ENCODE assay signal across 8 mouse cellular contexts in the genomic region with DNA sequence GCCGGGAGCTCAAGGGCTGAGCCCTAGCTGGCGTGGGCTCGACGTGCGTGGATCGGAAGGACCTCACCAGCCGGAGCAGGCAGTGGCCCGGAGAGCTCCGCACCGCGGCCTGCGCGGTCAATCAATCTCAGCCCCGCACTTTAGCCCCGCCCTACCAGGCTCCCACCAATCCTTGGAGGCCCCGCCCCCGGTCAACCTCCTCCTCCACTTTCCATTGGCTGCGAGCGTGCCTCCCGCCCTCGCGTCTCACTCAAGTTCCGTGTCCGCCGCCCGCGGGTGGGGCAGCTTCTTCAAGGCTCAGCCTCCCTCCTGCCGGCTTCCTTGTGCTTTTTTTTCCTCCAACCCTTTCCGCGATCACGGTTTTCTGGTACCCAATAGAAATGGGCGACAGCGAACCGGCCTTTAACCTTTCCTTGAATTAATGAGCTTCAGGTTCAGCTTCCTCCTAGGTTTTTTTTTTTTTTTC. TPM values are rescaled to one million over a fixed set of nuclear protein-coding genes. Genes with fewer than 3 reads are reported as not detected.
DNase-seq lines count a peak whose midpoint lies in the region; ATAC-seq lines count a peak whose summit lies in the region.

No protein-coding gene starts in this region.

- peak overlapping the region; percentile 77 for H3K4me2 ChIP-seq in midbrain, embryonic 11.5 days

- intact Hi-C loops in left cerebral cortex, postnatal 4 days (cut with DNase I), result loop anchor here (5.0 kb wide), 1 partner anchor 841 kb away; no protein-coding TSS in a partner anchor

- peak; percentile 99 for DNase-seq in adrenal gland, adult 8-10 months
- DNase-seq in embryo, embryonic 11.5 days (ENCODE audit: low read depth, low spot score), result peak; percentile 95
- peak; percentile 99 for DNase-seq in kidney, adult 11 months
- peak; percentile 100 for DNase-seq in left cerebral cortex, postnatal 4 days
- peak; percentile 99 for DNase-seq in midbrain, embryonic 11.5 days (ENCODE audit: low spot score, missing footprints)
- DNase-seq in right cerebral cortex, postnatal 4 days, result peak; percentile 98
- peak; percentile 97 for DNase-seq in yolk sac, embryonic 10.5 days (ENCODE audit: low spot score)

- H3K9me3 ChIP-seq in midbrain, embryonic 11.5 days (ENCODE audit: control insufficient read depth, low read length), result no peaks in the 10 kb centered on the region

- H3K4me1 ChIP-seq in midbrain, embryonic 11.5 days (ENCODE audit: control insufficient read depth, insufficient read depth, low read length), result peaks cover 27% of the 10 kb centered on the region

- peak overlapping the region; percentile 95 for H3K9ac ChIP-seq in midbrain, embryonic 11.5 days (ENCODE audit: low read length)

- no peaks in the 10 kb centered on the region; the same call in 1 of the 2 replicates for H3K27me3 ChIP-seq in midbrain, embryonic 11.5 days (ENCODE audit: control insufficient read depth, insufficient read depth, low read length)

- H3K27ac ChIP-seq in midbrain, embryonic 11.5 days (ENCODE audit: low read depth, low read length), result peak overlapping the region; percentile 84

- no peaks in the 10 kb centered on the region for H3K36me3 ChIP-seq in midbrain, embryonic 11.5 days (ENCODE audit: control insufficient read depth, insufficient read depth, low read length)

- WGBS in midbrain, embryonic 11.5 days, result under 1% methylated on average over 31 of the region's 34 CpGs

- ATAC-seq in granulocyte monocyte progenitor cell, adult 5-6 weeks (replicated peaks; ENCODE audit: poor library complexity, severe bottlenecking), result peak; percentile 86
- ATAC-seq in midbrain, embryonic 11.5 days (ENCODE audit: low FRiP score), result peak; percentile 93

- H3K4me3 ChIP-seq in midbrain, embryonic 11.5 days (ENCODE audit: low read depth, low read length), result peak overlapping the region; percentile 94

RNA-seq across cellular contexts. Expression of gene Rgmb, which starts 4.4 kb away (rescaled TPM):
- 10 to 100 TPM; 17.1 to 19.4 (median 18.3) TPM for total RNA-seq in adrenal gland, adult 8-10 months (2022)
- total RNA-seq in granulocyte monocyte progenitor cell, adult 5-6 weeks (2014; fragmentation: Nextera tagmentation), result not detected in 2 replicates
- not detected in 2 replicates for total RNA-seq in granulocyte monocyte progenitor cell, adult 5-6 weeks (2017)
- 100 to 1,000 TPM in 1 of 2 experiments, 10 to 100 TPM in 1; 87.3 to 108 TPM for total RNA-seq in left cerebral cortex, postnatal 4 days (2021)
- polyA plus RNA-seq in midbrain, embryonic 11.5 days (2014; fragmentation: Nextera tagmentation; extraction: Ambion mirVana), result 72.6 and 73.0 TPM in 2 replicates

Comparison
In these comparisons a context has a peak if more than half of its experiments do, and no peak if none do; other contexts are left out.
1. Peak in every context shown above with its lines: DNase-seq, ATAC-seq, H3K4me3 ChIP-seq and H3K27ac ChIP-seq.
2. RNA of gene Rgmb, which starts 4.4 kb away (total RNA-seq): 87.3 to 108 TPM in left cerebral cortex, postnatal 4 days and 17.1 to 19.4 TPM in adrenal gland, adult 8-10 months; not detected in granulocyte monocyte progenitor cell, adult 5-6 weeks; every median in the first group is over 10 times any median in the second.